Mouse (Mus musculus): ENCODE measurements around the gene Gm21209. TPM values are rescaled to one million over a fixed set of nuclear protein-coding genes. Genes with fewer than 3 reads are reported as not detected.
"Not testable (repeated sequence)": the region's sequence is repeated elsewhere in the genome, so short reads cannot be mapped to it uniquely, and the experiment has no call there.

Gm21209 gene
- not detected for total RNA-seq (2021)
- long read RNA-seq, experiment 1 = 0 reads
- long read RNA-seq, experiment 2 = 0 reads

DNA sequence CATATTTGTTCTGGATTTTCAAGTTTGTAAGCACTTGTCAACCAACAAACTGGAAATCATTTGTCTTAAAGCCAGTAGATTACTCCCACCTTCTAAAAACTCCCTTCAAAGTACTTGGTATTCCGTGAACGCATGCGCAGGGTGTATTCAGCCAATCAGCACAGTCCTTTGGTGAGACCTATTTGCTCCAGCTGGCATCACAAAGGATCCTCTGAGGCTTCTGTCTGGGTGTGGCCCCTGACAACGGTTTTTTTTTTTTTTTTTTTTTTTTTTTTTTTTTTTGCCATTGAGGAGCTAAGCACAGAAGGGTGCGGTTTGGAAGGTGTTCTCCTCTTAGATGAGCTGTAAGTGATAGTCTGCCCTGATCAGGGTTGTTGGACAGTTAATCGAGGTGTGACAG is at the start of gene Gm21209:
Gm21209 (plus strand) TSS at position 301 of the 400 bp plus-strand sequence.
- DNase-seq (ENCODE audit: low spot score in 2 of 2) = not testable (repeated sequence)
